Mouse (Mus musculus) retina, postnatal 7 days (tissue): ENCODE results near the gene Rccd1.
A peak's percentile ranks its signal among the peaks of the same experiment; 100 is the strongest.

Source experiments
- DNase-seq: peaks from one replicate; pipeline ENCODE4 v3.0.0-alpha.2; 2012; ENCODE audit warnings: low read depth, low spot score

Gene Rccd1

GRCm38 (mm10) chr7:80324043-80324815 is at the start of gene Rccd1:
TSS of gene Rccd1 (minus strand) at chr7:80324454.
- peak; percentile 84 for DNase-seq

DNA sequence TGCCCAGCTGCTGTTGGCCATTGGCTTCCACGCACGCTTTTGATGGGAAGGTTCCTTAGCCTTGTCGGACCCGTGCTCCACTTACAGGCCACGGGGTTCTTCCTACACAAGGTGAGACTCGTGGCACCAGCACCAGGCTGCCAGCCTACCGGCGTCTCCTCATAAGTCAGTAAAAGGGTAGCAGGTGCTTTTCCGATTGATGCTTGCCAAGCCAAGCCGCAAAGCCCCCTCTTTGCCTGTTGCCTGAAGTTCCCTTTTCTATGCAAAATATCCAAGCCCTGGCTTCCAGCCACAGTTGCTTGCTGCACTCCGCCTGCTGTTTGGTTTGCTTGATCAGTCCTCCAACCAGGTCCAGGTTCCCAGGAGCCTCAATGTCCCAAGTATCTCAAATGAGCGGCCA is 49.6 kb upstream of the Rccd1 start:
- DNase-seq, result no peak

GRCm38 (mm10) chr7:80373352-80373751 is 49.1 kb upstream of the Rccd1 start:
- DNase-seq, result no peak

GRCm38 (mm10) chr7:80372667-80373066 is 48.4 kb upstream of the Rccd1 start:
- no peak for DNase-seq

GRCm38 (mm10) chr7:80372166-80372565 is 47.9 kb upstream of the Rccd1 start:
- no peak for DNase-seq

- DNase-seq, result peak; percentile 68
These were observed 46.9 kb upstream of the Rccd1 start, which contains the start of gene Man2a2 for GRCm38 (mm10) chr7:80371041-80371751. TSS of gene Man2a2 (minus strand) at chr7:80371375.

- peak; percentile 90 for DNase-seq
These were observed 46.4 kb upstream of the Rccd1 start for GRCm38 (mm10) chr7:80370649-80371040.

DNA sequence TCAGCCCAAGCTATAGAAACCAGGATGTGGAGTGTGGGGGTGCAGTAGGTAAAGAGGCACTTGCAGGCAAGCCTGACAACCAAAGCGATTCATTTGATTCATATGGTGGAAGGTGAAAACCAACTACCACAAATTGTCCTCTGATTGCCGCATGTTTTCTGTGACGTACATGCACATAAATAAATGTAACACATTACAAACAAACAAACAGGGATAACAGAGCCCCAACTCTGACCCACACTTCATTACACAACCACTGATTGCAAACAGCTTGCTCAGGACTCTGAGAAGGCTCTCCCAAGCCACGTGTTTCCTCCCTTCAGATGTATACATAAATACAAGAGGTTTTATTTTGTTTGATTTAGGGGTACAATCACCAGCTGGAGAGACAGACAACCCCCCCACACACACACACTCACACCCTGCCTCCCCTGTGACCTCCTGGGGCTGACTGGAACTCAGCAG is 45.7 kb upstream of the Rccd1 start:
- DNase-seq, result no peak

- no peak for DNase-seq
These were observed 45.2 kb upstream of the Rccd1 start for GRCm38 (mm10) chr7:80369461-80369860.

DNA sequence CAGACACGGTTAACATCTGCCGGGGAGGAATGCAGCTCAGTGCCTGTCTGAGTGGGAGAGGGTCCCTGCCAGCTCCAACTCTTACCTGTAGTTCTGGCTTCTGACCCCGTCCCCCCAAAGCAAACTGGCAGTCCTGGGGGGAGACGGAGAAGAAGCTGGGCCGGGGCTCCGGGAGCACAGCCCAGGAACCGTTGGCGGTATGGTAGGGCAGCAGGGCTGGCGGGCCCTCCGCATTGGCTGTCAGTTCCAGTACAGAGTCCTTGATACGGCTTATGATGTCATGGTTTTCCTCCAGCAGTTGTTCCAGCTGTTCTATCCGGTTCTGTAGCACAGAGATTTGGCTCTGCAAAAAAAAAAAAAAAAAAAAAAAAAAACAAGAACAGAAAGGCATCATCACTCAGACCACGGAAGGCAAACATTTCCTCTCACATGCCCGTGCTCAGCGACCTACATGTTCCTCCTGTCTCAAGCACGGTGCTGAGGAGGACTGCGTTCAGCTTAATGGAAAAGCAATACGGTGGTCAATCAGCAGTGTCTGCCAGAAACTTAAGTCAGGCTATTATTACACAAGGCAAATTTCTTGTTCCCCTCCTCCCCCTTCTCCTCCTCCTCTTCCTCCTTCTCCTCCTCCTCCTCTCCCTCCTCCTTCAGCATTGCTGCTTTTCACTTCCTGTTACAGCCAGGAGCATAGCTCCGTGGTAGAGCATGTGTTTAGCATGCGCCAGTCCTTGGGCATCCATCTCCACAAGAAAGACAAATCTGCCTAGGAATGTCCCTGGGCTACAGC is 44.6 kb upstream of the Rccd1 start:
- no peak for DNase-seq

DNA sequence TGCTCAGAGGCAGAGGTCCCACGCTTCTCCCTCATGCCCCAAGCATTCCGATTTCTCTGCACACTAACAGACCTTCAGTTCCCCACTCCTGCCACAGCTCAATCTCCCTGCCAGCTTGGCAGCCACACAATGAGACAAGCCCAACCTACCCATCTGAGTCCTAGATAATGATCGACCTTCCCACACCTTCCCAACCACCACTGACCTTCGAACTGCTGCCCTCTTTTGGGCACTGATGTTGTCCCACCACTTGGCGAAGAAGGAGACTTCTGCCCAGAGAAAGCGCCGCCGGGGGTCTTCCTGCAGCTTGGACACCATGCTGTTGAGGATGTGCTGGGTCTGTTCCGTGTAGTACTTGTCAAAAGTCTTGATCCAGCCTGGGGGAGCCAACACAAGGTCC is 43.8 kb upstream of the Rccd1 start:
- no peak for DNase-seq

GRCm38 (mm10) chr7:80367232-80367631 is 43.0 kb upstream of the Rccd1 start:
- DNase-seq, result no peak

DNA sequence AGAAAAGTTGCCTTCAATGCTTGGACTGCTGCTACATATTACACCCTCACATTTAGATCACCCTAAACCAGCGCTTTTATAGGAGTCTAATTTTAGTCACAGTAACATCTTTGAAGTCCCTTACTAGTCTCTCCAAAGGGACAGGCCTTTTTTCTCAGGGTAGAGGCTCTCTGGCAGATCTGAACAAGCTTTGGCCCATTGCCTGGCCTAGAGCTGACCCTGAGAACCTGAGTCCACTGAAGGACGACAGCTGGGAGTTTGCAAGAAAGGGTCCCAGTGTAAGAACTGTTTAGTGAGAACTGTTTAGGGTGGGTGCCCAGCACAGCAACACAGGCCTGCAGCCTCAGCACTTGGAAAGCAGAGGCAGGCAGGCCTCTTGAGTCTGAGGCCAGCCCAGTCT is 41.5 kb upstream of the Rccd1 start:
- no peak for DNase-seq

DNA sequence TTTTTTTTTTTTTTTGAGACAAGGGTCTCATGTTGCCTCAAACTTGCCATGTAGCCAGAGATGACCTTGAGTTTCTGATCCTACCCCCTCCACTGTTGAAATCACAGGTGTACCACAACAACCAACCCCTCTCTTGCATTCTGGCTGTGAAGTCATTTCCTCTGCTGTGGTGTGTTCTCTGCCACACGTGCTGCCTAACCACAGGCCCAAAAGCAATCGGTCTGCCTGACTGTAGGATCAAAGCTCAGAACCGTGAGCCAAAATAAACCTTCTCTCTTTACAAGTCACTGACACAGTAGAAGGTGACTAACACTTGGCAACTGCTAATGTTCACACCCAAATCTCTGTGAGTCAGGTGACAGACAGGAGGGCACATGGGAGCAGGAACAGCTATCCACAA is 36.2 kb upstream of the Rccd1 start:
- no peak for DNase-seq

- DNase-seq, result no peak
These were observed 33.8 kb upstream of the Rccd1 start for GRCm38 (mm10) chr7:80358039-80358438.

DNA sequence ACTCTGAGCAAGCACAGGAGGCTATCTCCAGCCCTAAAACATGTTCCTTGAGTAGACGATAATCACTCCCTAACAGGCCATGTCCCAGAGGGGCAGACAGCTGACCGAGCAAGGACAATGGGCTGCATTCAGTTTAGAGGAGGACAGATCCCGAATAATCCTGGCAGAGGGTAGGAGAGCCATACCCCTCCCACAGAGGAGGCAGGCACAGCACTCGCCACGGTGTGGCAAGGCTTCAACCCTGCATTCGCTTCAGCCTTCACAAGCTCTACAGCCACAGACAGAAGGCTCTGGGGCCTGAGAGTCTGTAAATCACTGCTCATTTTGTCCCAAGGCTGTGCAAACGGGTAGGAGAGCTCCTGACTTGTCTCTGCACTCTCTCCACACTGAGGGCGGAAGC is 32.9 kb upstream of the Rccd1 start:
- DNase-seq, result no peak

DNA sequence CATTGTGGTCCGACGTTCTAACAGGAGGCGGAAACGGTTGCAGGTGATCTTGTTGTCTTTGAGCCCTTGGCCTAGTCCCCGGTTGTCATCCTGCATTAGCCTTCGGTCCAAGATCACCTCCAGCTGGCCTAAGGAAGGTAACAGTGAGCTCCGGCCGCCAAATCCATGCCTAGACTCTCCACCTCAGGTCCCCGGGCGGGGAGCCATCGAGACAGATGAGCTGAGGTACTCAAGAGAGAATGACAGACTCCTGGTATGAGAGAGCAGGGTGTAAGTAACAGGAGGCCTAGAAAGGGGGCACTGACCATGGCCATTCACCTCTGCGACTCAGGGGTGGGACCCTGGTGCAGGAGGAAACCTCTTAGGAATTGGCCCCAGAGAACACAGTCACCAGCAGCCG is 32.1 kb upstream of the Rccd1 start:
- no peak for DNase-seq

GRCm38 (mm10) chr7:80352920-80353319 is 28.7 kb upstream of the Rccd1 start:
- DNase-seq, result no peak

DNA sequence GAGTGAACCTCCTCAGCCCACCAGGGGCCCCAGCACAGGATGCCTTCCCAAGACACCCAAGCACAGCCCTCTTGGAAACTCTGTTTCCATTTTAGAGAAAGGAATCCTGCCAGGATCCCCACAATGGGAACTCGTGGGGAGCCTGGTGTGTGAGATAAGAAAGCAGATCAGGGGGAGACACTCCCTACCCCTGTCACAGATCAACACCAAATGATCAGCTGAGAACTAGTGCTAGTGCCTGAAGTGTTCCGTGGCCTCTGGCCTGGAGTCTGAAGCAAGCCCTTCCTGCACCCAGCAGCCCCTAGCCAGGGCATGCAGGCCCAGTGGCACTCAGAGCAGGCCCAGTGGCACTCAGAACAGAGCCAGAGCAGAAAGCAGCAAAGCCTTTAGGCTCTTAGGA is 26.6 kb upstream of the Rccd1 start:
- DNase-seq, result no peak

GRCm38 (mm10) chr7:80347670-80348586 is 23.7 kb upstream of the Rccd1 start:
- DNase-seq, result no peak

GRCm38 (mm10) chr7:80346830-80347229 is 22.6 kb upstream of the Rccd1 start:
- DNase-seq, result no peak
